Mouse (Mus musculus) natural killer cell, adult 2 months (primary cell): Measurements from ENCODE around the gene Ppil1.
A peak's percentile ranks its signal among the peaks of the same experiment; 100 is the strongest.
"Not testable (repeated sequence)": the region's sequence is repeated elsewhere in the genome, so short reads cannot be mapped to it uniquely, and the experiment has no call there.

Source experiments
- DNase-seq, 2 experiments: peaks; one replicate each; pipeline ENCODE4 v3.0.0; 2022; ENCODE audit warnings: low spot score in 2 of 2

Ppil1 gene

GRCm38 (mm10) chr17:29251608-29252390 is 12.2 kb downstream of the Ppil1 start:
- DNase-seq = no peak

- not testable (repeated sequence) for DNase-seq
Measured at GRCm38 (mm10) chr17:29251006-29251405, 13.0 kb downstream of the Ppil1 start.

- peak in 1 of 2 experiments; percentile 30 for DNase-seq
Measured at GRCm38 (mm10) chr17:29249512-29249911, 14.5 kb downstream of the Ppil1 start.

GRCm38 (mm10) chr17:29247881-29248280 is 16.1 kb downstream of the Ppil1 start:
- DNase-seq = no peak

GRCm38 (mm10) chr17:29246602-29247001 is 17.4 kb downstream of the Ppil1 start:
- peak; percentile 19 to 31 for DNase-seq

GRCm38 (mm10) chr17:29245725-29246124 is 18.3 kb downstream of the Ppil1 start:
- no peak for DNase-seq

- DNase-seq = no peak
Measured at GRCm38 (mm10) chr17:29244912-29245311, 19.1 kb downstream of the Ppil1 start.

- no peak for DNase-seq
Measured at GRCm38 (mm10) chr17:29238421-29238945, 25.5 kb downstream of the Ppil1 start.

- no peak for DNase-seq
Measured at GRCm38 (mm10) chr17:29237772-29238420, 26.1 kb downstream of the Ppil1 start, which contains the start of gene Cpne5. TSS of gene Cpne5 (minus strand) at chr17:29238167.

- DNase-seq = no peak
Measured at GRCm38 (mm10) chr17:29237267-29237771, 26.7 kb downstream of the Ppil1 start.

- DNase-seq = no peak
Measured at GRCm38 (mm10) chr17:29236111-29236510, 27.9 kb downstream of the Ppil1 start.

GRCm38 (mm10) chr17:29231109-29231508 is 32.9 kb downstream of the Ppil1 start:
- DNase-seq = no peak

- no peak for DNase-seq
Measured at GRCm38 (mm10) chr17:29220631-29221030, 43.4 kb downstream of the Ppil1 start.

GRCm38 (mm10) chr17:29218017-29218416 is 46.0 kb downstream of the Ppil1 start:
- DNase-seq = no peak

GRCm38 (mm10) chr17:29216078-29216477 is 47.9 kb downstream of the Ppil1 start:
- DNase-seq = no peak

- no peak for DNase-seq
Measured at GRCm38 (mm10) chr17:29214655-29215054, 49.3 kb downstream of the Ppil1 start.

- DNase-seq = no peak
Measured at GRCm38 (mm10) chr17:29214193-29214456, 49.9 kb downstream of the Ppil1 start.

GRCm38 (mm10) chr17:29213381-29214192 is 50.4 kb downstream of the Ppil1 start:
- DNase-seq = no peak

- no peak for DNase-seq
Measured at GRCm38 (mm10) chr17:29211836-29212235, 52.1 kb downstream of the Ppil1 start.

GRCm38 (mm10) chr17:29210037-29210436 is 53.9 kb downstream of the Ppil1 start:
- DNase-seq = no peak

- no peak for DNase-seq
Measured at GRCm38 (mm10) chr17:29206052-29206451, 57.9 kb downstream of the Ppil1 start.

- DNase-seq = no peak
Measured at GRCm38 (mm10) chr17:29202604-29203003, 61.4 kb downstream of the Ppil1 start.
